Mouse (Mus musculus): ENCODE results near the gene Rai1. TPM values are rescaled to one million over a fixed set of nuclear protein-coding genes. Genes with fewer than 3 reads are reported as not detected.

Rai1 gene
- polyA plus RNA-seq, 1 experiment from 2014 or later: 22.2 TPM

GRCm38 (mm10) chr11:60073121-60073520, 31.7 kb upstream of the Rai1 start:
- no peak for ATAC-seq (ENCODE audit: insufficient number of reproducible peaks, low FRiP score, low TSS enrichment, low read depth)
- Histone ChIP-seq H3K27me3 (no peaks in the 10 kb centered on the region), H3K36me3 (no peaks in the 10 kb centered on the region), H3K9ac (no peak overlapping the region), H3K4me2 (replicated peaks) (no peak overlapping the region), H3K9me3 (replicated peaks) (no peaks in the 10 kb centered on the region), H3K4me1 (no peaks in the 10 kb centered on the region), H3K4me3 (replicated peaks) (no peak overlapping the region), H3K27ac (replicated peaks) (no peak overlapping the region)

GRCm38 (mm10) chr11:60073936-60074502, 30.8 kb upstream of the Rai1 start:
- H3K4me2 ChIP-seq (replicated peaks): no peak overlapping the region
- no peak overlapping the region for H3K4me3 ChIP-seq (replicated peaks)
- no peaks in the 10 kb centered on the region for H3K9me3 ChIP-seq (replicated peaks)
- WGBS: 69% methylated on average over 15 of the region's 15 CpGs
- no peaks in the 10 kb centered on the region for H3K4me1 ChIP-seq
- H3K27me3 ChIP-seq: no peaks in the 10 kb centered on the region
- H3K27ac ChIP-seq (replicated peaks): no peak overlapping the region
- ATAC-seq (ENCODE audit: insufficient number of reproducible peaks, low FRiP score, low TSS enrichment, low read depth): no peak
- no peak overlapping the region for H3K9ac ChIP-seq
- H3K36me3 ChIP-seq: no peaks in the 10 kb centered on the region

GRCm38 (mm10) chr11:60076183-60076582, 28.6 kb upstream of the Rai1 start:
- WGBS: 76% methylated on average over 3 of the region's 3 CpGs

GRCm38 (mm10) chr11:60076790-60077189, 28.0 kb upstream of the Rai1 start:
- Histone ChIP-seq H3K4me3 (replicated peaks) (no peak overlapping the region), H3K4me2 (replicated peaks) (no peak overlapping the region), H3K4me1 (no peaks in the 10 kb centered on the region), H3K9ac (no peak overlapping the region), H3K27me3 (no peaks in the 10 kb centered on the region), H3K27ac (replicated peaks) (no peak overlapping the region), H3K9me3 (replicated peaks) (no peaks in the 10 kb centered on the region), H3K36me3 (no peaks in the 10 kb centered on the region)
- 12% methylated on average over 4 of the region's 4 CpGs for WGBS
- no peak for ATAC-seq (ENCODE audit: insufficient number of reproducible peaks, low FRiP score, low TSS enrichment, low read depth)

More at GRCm38 (mm10) chr11:60076183-60076582, 28.6 kb upstream of the Rai1 start:
- Histone ChIP-seq H3K4me1 (no peaks in the 10 kb centered on the region), H3K9me3 (replicated peaks) (no peaks in the 10 kb centered on the region), H3K9ac (no peak overlapping the region), H3K4me3 (replicated peaks) (no peak overlapping the region), H3K27me3 (no peaks in the 10 kb centered on the region), H3K27ac (replicated peaks) (no peak overlapping the region), H3K4me2 (replicated peaks) (no peak overlapping the region), H3K36me3 (no peaks in the 10 kb centered on the region)
- no peak for ATAC-seq (ENCODE audit: insufficient number of reproducible peaks, low FRiP score, low TSS enrichment, low read depth)

- no peak overlapping the region for H3K27ac ChIP-seq (replicated peaks)
- 34% methylated on average over 2 of the region's 2 CpGs for WGBS
- no peak overlapping the region for H3K4me3 ChIP-seq (replicated peaks)
- no peaks in the 10 kb centered on the region for H3K9me3 ChIP-seq (replicated peaks)
- H3K4me2 ChIP-seq (replicated peaks): no peak overlapping the region
- no peaks in the 10 kb centered on the region for H3K27me3 ChIP-seq
- ATAC-seq (ENCODE audit: insufficient number of reproducible peaks, low FRiP score, low TSS enrichment, low read depth): no peak
- H3K9ac ChIP-seq: no peak overlapping the region
- H3K4me1 ChIP-seq: peaks cover 13% of the 10 kb centered on the region; the same call in 1 of the 2 replicates
- no peaks in the 10 kb centered on the region for H3K36me3 ChIP-seq
Measured at GRCm38 (mm10) chr11:60084589-60084988, 20.2 kb upstream of the Rai1 start.

- 86% methylated on average over 1 of the region's 1 CpGs for WGBS
- peaks cover 19% of the 10 kb centered on the region; the same call in 1 of the 2 replicates for H3K4me1 ChIP-seq
- no peaks in the 10 kb centered on the region for H3K36me3 ChIP-seq
- H3K9me3 ChIP-seq (replicated peaks): no peaks in the 10 kb centered on the region
- no peaks in the 10 kb centered on the region for H3K27me3 ChIP-seq
- H3K9ac ChIP-seq: no peak overlapping the region
- no peak overlapping the region for H3K27ac ChIP-seq (replicated peaks)
- no peak for ATAC-seq (ENCODE audit: insufficient number of reproducible peaks, low FRiP score, low TSS enrichment, low read depth)
- H3K4me3 ChIP-seq (replicated peaks): no peak overlapping the region
- no peak overlapping the region for H3K4me2 ChIP-seq (replicated peaks)
Measured at GRCm38 (mm10) chr11:60086676-60087075, 18.1 kb upstream of the Rai1 start.

GRCm38 (mm10) chr11:60088947-60089346, 15.9 kb upstream of the Rai1 start:
- 28% methylated on average over 4 of the region's 4 CpGs for WGBS
- peaks cover 19% of the 10 kb centered on the region; the same call in 1 of the 2 replicates for H3K4me1 ChIP-seq
- no peak overlapping the region for H3K27ac ChIP-seq (replicated peaks)
- no peak for ATAC-seq (ENCODE audit: insufficient number of reproducible peaks, low FRiP score, low TSS enrichment, low read depth)
- H3K9me3 ChIP-seq (replicated peaks): no peaks in the 10 kb centered on the region
- no peaks in the 10 kb centered on the region for H3K36me3 ChIP-seq
- no peak overlapping the region for H3K9ac ChIP-seq
- H3K4me2 ChIP-seq (replicated peaks): no peak overlapping the region
- no peaks in the 10 kb centered on the region for H3K27me3 ChIP-seq
- H3K4me3 ChIP-seq (replicated peaks): no peak overlapping the region

- no peaks in the 10 kb centered on the region for H3K27me3 ChIP-seq
- no peak overlapping the region for H3K9ac ChIP-seq
- no peaks in the 10 kb centered on the region for H3K9me3 ChIP-seq (replicated peaks)
- 49% methylated on average over 5 of the region's 5 CpGs for WGBS
- peaks cover 34% of the 10 kb centered on the region for H3K4me1 ChIP-seq
- no peak overlapping the region for H3K4me2 ChIP-seq (replicated peaks)
- no peak overlapping the region for H3K4me3 ChIP-seq (replicated peaks)
- ATAC-seq (ENCODE audit: insufficient number of reproducible peaks, low FRiP score, low TSS enrichment, low read depth): no peak
- H3K27ac ChIP-seq (replicated peaks): no peak overlapping the region
- no peaks in the 10 kb centered on the region for H3K36me3 ChIP-seq
Measured at GRCm38 (mm10) chr11:60090696-60091421, 14.0 kb upstream of the Rai1 start.

GRCm38 (mm10) chr11:60091422-60091761, 13.4 kb upstream of the Rai1 start:
- H3K9ac ChIP-seq: no peak overlapping the region
- H3K4me1 ChIP-seq: peaks cover 39% of the 10 kb centered on the region
- no peaks in the 10 kb centered on the region for H3K27me3 ChIP-seq
- no peak overlapping the region for H3K4me2 ChIP-seq (replicated peaks)
- no peaks in the 10 kb centered on the region for H3K36me3 ChIP-seq
- H3K9me3 ChIP-seq (replicated peaks): no peaks in the 10 kb centered on the region
- H3K4me3 ChIP-seq (replicated peaks): no peak overlapping the region
- no peak; the same call in 1 of the 2 replicates for ATAC-seq (ENCODE audit: insufficient number of reproducible peaks, low FRiP score, low TSS enrichment, low read depth)
- WGBS: 57% methylated on average over 7 of the region's 7 CpGs
- no peak overlapping the region for H3K27ac ChIP-seq (replicated peaks)

- Histone ChIP-seq H3K27ac (replicated peaks) (no peak overlapping the region), H3K9ac (no peak overlapping the region), H3K27me3 (no peaks in the 10 kb centered on the region), H3K36me3 (no peaks in the 10 kb centered on the region), H3K4me2 (replicated peaks) (no peak overlapping the region), H3K9me3 (replicated peaks) (no peaks in the 10 kb centered on the region), H3K4me3 (replicated peaks) (no peak overlapping the region), H3K4me1 (peaks cover 35% of the 10 kb centered on the region)
- ATAC-seq (ENCODE audit: insufficient number of reproducible peaks, low FRiP score, low TSS enrichment, low read depth): no peak
Measured at GRCm38 (mm10) chr11:60093227-60093626, 11.6 kb upstream of the Rai1 start.

GRCm38 (mm10) chr11:60093984-60094587, 10.7 kb upstream of the Rai1 start:
- no peak overlapping the region for H3K4me3 ChIP-seq (replicated peaks)
- H3K4me2 ChIP-seq (replicated peaks): no peak overlapping the region
- no peak overlapping the region for H3K9ac ChIP-seq
- H3K9me3 ChIP-seq (replicated peaks): no peaks in the 10 kb centered on the region
- no peak for ATAC-seq (ENCODE audit: insufficient number of reproducible peaks, low FRiP score, low TSS enrichment, low read depth)
- H3K36me3 ChIP-seq: no peaks in the 10 kb centered on the region
- no peak overlapping the region for H3K27ac ChIP-seq (replicated peaks)
- H3K27me3 ChIP-seq: no peaks in the 10 kb centered on the region
- peaks cover 27% of the 10 kb centered on the region for H3K4me1 ChIP-seq
- WGBS: 53% methylated on average over 7 of the region's 7 CpGs

Measured in embryonic facial prominence, embryonic 15.5 days (tissue).